Mouse (Mus musculus) kidney, adult 11 months (tissue): ENCODE data around the gene Tcea2.

ENCODE experiments used
- DNase-seq: peaks from one replicate; pipeline ENCODE4 v3.0.0; 2022

Gene Tcea2

DNA sequence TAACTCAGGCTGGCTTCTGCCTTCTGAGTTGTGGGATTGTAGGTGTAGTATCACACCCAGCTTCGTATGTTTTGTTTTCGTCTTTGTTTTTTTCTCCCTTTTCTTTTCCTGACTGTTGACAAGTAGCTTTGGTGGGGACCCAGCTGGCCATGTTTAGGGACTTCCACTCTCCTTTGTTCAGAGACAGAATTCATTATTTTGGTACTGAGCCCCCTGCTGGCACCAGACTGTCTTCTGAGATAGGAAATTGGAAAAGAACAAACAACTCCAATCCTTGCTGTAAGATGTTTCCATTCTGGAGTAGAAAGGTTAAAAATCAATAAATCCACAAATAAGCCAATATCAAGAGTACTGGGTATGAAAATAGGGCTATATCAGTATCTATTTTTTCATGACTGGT is 3.7 kb upstream of the Tcea2 start:
- DNase-seq: no peak

DNA sequence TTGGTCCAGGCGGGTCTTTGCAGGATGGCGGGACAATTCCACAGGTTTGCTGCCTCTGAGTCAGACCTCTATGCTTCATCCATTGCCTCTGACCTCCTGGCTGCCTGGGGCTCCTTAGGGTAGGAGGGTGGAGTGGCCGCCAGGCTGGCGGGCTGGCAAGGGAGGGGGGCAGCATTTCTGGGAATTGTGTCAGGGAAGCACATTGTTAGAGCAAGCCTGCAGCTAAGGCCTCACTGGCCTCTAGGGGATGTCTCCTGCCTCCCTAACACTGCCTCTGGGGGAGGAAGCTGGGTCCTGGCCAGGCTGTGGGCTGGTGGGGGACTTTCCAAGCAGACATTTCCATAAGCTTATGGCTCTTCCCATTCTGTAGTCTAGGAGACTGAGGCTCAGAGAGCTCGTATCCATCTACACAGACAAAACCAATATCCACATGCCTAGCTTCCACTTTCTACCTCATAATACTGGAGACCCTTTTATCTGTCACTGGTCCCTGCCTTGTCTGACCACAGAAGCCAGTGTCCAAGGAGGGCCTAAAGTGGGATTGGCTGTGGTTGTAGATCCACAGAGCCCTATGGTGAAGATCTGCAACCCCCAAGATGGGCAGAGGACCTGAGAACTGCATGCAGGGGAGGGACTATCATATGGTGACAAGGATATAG is 2.9 kb upstream of the Tcea2 start:
- DNase-seq: peak; percentile 71

DNA sequence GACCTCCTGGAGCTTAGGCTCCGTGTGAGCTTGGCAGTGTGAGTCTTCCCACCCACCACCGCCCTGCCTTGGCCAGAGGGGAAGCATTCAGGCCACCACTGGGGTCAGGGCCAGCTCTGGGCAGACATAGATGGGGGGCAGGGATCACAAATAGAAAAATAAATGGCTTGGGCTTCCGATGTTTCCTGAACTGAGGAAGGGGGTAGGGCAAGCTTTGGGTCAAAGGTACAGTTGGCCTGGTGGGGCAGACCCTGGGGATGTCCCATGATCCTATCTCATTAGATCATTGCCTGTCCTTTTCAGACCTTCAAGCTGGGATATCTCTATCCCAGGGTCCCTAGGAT is 2.4 kb upstream of the Tcea2 start:
- peak; percentile 64 for DNase-seq

DNA sequence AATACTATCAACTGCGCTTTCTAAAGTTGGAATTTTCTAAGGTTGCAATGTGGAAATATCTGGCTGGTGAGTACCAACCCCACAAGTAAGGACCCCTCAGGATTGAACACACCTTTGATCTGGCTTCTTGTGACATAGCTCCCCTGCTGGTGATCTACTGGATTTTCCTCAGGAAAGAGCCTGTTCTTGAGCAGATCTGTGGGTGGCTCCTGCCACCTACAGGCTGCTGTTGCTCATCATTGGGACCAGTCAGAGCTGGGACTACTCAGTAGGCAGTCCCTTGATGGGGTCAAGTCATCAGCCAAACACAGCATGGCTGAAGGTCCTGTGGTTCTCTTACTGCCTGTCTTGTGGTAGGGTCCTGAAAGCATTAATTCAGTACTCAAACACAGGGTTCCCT is 1.3 kb upstream of the Tcea2 start:
- peak; percentile 87 for DNase-seq

DNA sequence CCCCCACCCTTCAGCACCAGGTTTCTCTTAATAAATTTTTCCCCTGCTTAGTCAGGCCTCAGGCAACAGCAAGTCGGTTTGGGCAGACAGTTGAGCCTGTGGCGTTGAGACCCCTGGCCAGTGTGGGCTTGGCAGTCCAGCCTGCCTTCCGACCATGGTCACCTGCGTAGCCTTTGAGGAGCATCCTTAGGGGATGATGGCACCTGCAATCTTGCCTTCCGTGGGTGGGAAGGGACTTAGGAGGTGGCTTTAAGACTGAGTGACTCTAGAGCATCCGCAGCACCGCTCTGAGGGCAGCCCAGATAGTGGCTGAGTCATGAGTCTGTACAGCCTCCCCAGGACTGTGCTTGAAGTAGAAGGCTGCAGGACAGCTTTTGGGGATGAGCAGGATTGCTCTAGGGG is 607 bp downstream of the Tcea2 start:
- DNase-seq: no peak

DNA sequence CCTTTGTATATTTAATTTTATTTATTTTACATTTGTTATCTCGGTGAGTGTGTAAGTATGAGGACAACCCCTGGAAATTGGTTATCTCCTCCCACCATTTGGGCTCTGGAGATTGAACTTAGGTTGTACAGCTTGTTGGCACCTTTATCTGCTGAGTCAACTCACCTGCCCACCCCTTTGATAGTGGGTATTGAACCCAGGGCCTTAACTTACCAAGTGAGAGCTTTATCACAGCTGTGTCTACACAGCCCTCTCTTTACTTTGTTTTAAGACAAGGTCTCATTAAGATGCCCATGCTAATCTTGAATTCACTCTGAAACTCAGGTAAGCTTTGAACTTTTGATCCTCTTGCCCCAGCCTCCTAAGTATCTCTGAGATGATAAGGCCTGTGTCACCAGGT is 1.9 kb downstream of the Tcea2 start:
- no peak for DNase-seq

DNA sequence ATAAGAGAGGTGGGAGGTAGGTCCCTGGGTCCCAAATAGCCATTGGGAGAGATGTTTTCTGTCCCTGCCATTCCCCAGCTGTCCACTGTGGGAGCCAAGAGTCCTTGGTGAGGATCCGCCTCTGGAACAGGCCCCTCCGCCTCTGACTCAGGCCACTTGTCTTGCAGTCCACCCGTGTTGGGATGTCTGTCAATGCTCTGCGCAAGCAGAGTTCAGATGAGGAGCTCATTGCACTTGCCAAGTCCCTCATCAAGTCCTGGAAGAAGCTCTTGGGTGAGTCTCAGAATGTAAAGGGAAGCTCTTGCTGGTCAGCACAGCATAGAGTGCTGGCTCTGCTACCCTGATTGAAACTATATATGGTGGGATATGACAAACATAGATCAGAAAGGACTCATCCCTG is 3.3 kb downstream of the Tcea2 start:
- no peak for DNase-seq

DNA sequence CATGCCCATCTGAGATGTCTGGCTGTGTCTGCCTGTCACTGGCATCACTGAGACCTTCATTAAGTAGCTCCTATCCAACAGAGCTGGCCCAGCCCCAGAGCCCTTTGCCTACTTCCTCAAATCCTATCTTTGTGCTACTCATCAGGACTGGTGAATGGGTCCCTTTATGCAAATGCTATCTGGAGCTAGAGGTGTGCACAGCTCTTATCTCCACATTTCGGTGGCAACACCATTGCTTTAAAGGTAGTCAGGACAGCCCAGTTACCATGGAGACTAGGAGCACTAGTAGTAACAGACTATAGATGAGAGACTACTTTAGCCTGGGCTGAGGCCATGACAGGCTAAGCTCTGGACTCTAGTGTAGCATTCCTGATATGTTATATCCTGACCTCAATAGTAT is 4.6 kb downstream of the Tcea2 start:
- no peak for DNase-seq

DNA sequence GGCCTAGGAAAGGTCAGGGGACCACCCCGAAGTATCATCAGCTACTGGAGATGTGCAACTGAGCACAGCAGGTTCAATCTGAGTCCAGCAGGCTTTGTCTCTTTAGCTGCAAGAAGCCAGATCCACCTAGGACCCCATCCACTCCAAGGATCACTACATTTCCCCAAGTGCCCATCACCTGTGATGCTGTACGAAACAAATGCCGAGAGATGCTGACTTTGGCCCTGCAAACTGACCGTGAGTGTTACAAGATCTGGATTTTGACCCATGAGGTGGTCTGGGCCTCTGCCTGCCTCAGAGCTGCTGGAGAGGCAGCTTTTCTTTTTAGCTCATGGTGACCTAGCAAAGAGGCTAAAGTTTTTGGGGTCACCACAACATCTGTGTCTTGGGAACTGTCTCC is 5.6 kb downstream of the Tcea2 start:
- DNase-seq: no peak

DNA sequence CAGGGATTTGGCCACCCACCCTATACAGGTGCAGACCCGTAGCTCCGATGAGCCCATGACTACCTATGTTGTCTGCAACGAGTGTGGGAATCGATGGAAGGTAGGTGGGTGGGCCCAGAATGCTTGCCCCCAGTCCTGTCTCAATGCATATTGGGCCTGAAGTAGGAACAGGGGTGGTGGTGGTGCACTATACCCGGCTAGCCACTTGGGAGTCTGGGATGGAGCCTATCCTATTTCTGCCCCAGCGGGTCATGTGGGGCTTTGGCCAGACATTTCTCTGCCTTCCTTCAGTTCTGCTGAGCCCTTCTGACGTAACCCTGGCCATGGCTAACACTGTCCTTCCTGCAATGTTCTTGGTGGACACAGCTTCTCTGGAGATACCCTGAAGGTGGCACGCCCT is 7.5 kb downstream of the Tcea2 start:
- DNase-seq: no peak

DNA sequence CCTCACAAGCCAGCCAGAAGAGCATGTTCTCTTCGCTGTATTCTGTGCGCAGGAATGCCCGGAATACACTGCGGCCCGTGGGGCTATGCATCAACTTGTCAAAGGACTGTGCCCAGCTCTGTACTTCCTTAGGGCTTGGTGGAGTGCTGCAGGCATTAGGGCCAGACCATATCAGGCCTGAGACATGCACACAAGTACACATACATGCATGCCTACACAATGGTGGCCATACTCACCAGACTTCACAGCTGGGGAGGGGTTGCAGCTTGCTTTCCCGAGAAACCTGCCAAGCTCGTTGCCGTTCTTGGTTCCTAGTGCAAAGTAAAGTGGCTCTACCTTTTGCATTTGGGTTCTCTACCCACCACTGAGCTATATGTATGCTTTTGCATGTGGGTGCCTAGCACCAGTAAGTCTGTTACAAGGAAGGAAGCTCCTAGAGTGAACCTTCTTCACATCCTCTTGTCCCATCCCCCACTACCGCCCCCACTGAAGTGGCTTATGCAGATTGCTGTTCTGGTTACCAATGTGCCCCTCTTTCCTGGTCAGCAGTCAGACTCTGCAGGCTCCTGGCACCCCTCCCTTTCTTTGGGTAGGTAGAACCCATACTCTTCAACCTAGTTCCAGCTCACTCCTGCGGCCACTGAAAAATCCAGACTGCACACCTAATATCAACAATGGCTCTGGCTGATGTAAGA is 9.5 kb downstream of the Tcea2 start:
- no peak for DNase-seq

DNA sequence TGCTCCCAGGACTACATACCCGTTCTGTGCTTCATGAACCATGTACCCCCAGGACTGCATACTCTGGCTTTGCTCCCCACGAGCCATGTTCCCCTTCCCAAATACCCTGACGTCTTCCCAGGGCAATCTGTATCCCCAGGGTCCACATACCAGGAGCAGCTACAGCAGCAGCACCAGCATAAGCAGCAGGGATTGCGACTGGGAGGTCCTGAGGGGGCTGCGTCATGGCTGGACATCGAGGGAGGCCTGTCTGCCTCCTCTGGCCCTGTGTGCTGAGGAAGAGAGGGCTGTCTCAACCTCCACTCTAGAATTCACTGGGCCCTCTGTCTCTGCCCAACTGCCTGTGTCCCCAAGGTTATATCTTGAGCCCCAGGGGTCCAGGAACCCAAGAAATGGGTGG is 11.0 kb downstream of the Tcea2 start:
- DNase-seq: no peak

DNA sequence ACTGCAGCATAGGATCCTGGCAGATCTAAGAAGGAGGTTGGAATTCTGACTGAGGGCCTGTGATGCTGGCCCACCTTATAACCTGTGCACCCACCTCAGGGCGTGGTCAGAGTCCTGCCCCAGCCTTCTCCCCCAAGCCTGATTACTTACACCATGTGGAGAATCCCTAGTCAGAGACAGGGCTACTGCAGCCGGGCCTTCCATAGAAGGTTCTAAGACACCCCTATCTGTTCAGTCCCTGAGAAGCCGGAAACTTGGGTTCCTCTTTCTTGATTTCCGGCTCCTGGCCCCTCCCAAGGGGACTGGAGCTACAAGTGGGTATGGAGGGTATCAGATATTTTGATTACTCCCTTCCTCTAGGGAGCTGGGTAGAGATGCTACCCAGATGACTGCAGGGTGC is 11.5 kb downstream of the Tcea2 start:
- no peak for DNase-seq

DNA sequence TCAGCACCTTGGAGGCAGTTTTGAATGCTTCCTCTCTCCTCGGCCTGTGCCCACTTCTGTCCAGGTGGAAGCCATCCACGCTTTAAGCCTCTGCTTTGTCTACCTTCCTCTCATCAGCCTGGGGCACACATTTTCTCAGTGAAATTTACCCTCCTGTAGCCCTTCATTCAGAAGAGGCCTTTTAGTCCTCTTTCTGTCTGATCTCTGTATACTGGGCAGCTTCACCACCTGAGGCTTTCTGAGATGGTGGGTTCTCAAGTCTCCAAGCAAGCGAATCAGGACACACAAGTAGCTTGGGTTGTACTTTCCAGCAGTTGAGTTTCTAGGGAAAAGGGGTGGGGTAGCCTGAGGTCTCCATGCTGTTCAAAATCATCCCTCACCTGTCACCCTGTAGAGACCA is 12.2 kb downstream of the Tcea2 start:
- DNase-seq: no peak

DNA sequence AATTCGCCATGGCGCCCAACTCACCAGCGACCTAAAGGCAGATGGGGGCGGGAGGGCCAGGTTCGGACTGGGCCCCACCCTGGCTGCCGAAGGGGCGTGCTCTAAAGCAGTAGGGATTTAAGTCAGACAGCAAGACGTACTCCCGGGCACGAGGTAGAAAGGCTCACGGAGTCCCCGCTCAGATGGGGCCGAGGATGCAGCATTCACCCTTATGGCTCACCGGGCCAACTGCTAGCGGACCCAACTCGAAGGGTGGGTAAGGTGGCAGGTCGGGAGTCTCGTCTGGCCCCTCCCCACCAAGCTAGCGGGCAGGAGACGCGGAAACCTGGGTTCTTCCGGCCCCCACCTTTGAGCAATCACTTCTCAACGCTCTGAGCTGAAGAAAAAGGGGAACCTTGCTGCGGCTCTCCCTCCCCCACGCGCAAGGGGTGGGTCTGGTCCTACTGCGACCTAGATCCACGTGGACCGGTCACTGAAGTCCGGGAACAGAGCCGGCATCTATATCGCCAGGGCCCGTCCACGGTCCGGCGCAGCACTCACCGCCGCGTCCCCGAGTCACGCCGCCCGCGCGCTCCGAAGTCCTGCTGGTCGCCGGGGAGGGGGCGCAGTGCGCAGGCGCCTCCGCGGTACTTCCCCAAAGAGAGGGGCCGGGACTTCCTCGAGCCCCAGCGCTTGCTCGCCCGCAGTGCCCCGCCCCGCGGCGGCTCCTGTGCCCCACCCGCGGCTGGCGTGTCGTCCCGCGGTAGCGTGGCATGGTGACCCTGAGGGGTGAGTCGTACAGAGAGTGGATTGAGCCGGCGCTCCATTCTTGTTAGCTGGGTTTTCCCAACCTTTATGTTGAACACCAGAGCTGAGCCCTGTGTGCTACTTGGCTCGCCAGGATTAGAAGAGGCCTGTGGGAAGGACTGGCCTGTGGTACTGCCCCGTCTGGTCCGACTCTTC is 13.5 kb downstream of the Tcea2 start, which contains the start of gene Rgs19:
Gene Rgs19 (minus strand): TSS at position 639 of the 942 bp plus-strand sequence.
- peak; percentile 72 for DNase-seq

DNA sequence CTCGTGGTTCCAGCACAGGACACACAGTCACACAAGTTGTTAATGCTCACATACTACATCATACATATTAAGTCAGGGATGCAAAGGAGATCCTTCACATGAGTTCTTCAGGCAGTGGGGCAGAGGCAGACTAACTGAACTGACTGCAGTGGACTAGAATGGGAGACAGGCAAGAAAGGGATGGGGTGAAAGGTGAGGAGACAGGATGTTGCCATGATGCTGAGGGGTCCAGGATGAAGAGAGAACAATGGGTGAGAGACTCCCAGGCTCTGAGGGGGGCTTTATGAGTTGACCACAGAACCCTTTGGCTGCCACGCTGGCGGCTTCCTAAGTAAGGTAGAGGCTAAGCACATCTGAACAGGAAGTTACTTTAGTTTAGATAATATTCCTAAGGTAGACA is 14.5 kb downstream of the Tcea2 start:
- no peak for DNase-seq

DNA sequence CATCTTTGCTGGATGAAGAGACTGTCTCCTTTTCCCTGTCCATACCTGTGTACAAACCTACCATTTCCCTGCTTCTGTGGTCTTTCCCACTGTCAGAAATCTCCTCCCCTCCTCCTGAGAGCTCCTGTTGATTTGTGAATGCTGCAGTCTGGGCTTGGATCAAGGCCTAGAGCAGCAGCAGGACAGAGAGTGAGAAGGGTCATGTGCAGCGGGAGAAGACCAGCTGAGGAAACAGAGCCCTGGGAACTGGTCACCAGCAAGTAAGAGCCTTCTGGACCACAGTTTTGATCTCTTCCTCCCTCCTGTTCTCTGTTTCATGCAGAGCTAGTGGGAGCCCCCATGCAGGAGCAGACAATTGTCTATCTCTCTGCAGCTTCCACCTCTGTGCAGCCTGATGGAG is 15.7 kb downstream of the Tcea2 start:
- no peak for DNase-seq

DNA sequence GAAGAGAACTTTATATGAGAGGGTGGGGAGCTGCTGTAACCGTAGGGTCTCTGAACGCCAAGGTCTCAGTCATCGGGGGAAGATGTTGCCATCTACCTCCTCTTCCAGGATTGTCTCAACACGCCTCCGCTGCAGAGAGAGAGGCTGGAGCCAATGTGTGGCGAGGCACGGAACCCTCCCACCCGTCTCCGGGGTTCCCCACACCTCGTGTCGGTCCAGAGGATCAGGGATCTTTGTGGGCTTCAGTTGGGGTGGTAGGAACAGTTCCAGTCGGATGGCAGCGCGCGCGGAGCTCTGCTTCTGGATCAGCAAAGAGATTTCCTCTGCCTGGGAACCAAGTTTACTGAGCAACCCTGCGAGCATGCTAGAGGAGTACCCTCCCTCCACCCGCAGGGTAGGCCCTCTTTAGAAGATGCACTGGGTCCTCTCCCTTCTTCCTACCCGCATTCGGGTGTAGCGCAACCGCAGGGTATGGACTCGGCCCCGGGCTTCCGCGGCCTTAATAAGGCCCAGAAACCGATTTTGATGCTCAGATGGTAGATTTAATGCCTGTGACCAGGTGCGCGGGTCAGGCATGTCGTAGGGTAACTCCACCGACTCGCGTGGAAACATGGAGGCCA is 16.8 kb downstream of the Tcea2 start:
- no peak for DNase-seq

DNA sequence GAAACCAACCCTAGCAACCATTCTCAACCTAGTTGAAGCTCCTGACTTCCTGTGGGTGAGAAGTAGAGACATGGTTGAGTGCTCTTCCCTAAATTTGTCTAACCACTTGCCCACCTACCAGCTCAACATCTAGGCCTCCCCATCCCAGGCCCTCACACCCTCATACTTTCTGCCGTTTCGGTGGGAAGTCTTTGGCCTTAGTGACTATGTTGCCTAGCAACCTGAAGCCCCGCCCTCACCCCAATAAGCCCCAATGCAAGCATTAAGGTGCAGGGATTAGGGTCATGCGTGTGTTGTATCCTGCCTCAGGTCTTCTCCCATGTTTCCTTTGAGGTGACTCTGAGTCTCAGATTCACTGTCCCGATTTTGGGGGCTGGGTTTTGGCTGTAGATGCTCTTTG is 18.1 kb downstream of the Tcea2 start, which contains the start of gene Lkaaear1:
Gene Lkaaear1 (minus strand): TSS at position 202 of the 400 bp plus-strand sequence.
- DNase-seq: no peak

DNA sequence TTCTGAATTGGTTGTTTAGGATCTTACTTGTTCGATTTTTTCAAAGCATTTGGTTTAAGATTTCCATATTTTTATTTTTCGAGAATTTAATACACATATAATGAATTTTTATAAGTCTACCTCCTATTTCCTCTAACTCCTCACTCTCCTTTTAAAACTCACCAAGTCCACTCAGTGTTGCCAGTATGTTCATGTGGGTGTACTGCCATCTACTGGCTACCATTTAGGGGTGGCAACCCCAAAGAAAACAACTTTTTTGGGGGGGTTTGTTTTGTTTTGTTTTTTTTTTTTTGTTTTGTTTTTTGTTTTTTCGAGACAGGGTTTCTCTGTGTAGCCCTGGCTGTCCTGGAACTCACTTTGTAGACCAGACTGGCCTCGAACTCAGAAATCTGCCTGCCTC is 26.6 kb downstream of the Tcea2 start:
- no peak for DNase-seq

DNA sequence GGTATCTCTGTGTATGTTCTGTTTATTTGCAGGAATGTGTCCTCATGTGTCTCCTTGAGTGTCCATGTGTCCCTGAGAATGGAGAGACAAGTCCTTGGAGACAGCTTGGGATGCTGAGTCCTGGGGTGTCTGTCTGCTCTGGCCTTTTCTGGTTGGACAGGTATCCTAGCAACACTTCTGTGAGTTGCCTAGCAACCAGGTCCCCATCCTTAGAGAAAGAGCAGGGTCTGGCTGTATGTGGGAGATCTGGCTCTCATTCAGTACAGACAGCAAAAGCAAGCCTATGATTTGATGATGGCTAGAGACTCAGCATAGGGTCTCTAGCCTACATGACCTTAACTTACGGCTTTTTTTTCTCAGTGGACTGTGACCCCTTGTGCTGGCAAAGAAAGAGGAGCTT is 33.6 kb downstream of the Tcea2 start:
- no peak for DNase-seq

DNA sequence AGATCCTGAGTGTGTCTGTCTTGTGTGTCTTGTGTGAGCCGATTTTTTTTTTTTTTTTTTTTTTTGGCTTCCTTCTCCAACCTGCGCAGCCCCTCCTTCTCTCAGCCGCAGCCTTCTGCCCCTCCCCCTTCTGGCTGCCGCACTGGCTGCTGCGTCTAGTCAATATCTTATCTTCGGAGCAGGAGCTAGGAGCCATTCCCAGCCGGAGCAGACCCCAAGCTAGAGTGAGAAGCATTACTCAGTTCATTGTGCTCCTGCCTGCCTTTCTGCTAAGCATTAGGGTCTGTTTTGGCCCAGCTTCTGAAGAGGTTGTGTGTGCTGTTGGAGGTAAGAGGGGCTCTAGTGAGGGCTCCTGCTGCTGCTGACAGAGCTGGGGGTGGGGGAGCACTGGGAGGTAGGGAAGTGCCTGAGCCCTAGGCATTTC is 34.8 kb downstream of the Tcea2 start, which contains the start of gene Oprl1:
Gene Oprl1 (plus strand): TSS at position 114 of the 424 bp plus-strand sequence.
- no peak for DNase-seq

DNA sequence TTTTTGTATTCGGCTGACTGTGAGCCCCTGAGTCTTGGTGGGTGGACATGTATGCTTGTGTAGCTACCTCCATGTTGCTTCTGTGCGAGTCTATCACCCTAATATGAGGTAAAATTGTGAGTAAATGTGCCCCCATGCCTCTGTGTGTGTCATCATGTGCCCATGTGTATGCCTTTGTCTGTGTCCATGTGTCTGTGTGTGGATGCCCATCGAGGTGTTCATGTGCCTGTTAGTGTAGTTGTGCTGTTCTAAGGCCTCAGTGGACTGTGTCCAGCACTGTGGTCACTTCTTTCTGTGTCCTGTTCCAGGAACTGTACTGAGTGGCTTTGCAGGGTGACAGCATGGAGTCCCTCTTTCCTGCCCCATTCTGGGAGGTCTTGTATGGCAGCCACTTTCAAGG is 35.3 kb downstream of the Tcea2 start:
- DNase-seq: no peak
